Mouse (Mus musculus): ENCODE results near the gene Olfr370. TPM values are rescaled to one million over a fixed set of nuclear protein-coding genes. Genes with fewer than 3 reads are reported as not detected.
"Not testable (repeated sequence)": the region's sequence is repeated elsewhere in the genome, so short reads cannot be mapped to it uniquely, and the experiment has no call there.

The Olfr370 gene
- polyA plus RNA-seq (2014; fragmentation: Nextera tagmentation; extraction: Ambion mirVana): not detected in 2 replicates

- 72% methylated on average over 3 of the region's 3 CpGs for WGBS
- Histone ChIP-seq H3K4me3 (ENCODE audit: low read depth, low read length) (no peak within 1 kb of the TSS), H3K27me3 (ENCODE audit: control insufficient read depth, insufficient read depth, low read length) (no peaks in the 10 kb centered on the region), H3K9ac (ENCODE audit: low read length) (no peak within 1 kb of the TSS), H3K27ac (ENCODE audit: low read depth, low read length) (no peak within 1 kb of the TSS), H3K4me2 (ENCODE audit: low read depth) (no peak within 1 kb of the TSS), H3K9me3 (ENCODE audit: control insufficient read depth, low read length) (no peaks in the 10 kb centered on the region), H3K36me3 (ENCODE audit: control insufficient read depth, insufficient read depth, low read length) (no peaks in the 10 kb centered on the region), H3K4me1 (ENCODE audit: control insufficient read depth, insufficient read depth, low read length) (no peaks in the 10 kb centered on the region)
- no peak for ATAC-seq (ENCODE audit: insufficient read depth, low FRiP score, low TSS enrichment)
- DNase-seq (ENCODE audit: low spot score): no peak
Observed at GRCm38 (mm10) chr8:83535736-83536135, at the start of gene Olfr370. Gene Olfr370 (plus strand): TSS chr8:83535780.

DNA sequence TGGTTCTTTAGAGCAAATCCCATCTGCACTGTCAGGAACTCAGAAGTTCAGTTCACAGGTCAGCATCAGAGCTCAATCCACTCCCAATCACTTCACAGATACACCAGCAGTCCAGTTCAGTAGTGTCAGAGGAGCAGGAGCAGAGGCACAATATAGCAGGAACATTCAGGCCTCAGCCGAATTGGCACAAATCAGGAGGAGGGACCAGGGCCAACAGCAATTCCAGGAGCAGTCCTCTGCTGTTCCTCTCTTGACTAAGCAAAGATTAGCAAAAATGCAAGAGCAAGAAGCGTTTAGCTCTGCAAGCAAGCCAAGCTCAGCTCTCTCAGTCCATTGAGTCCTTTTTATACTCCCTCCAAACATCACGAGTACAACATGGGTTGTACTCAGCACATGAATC lies 23.9 kb upstream of the Olfr370 start:
- Histone ChIP-seq H3K4me3 (ENCODE audit: low read depth, low read length) (no peak overlapping the region), H3K9ac (ENCODE audit: low read length) (no peak overlapping the region), H3K27me3 (ENCODE audit: control insufficient read depth, insufficient read depth, low read length) (no peaks in the 10 kb centered on the region), H3K4me2 (ENCODE audit: low read depth) (no peak overlapping the region), H3K4me1 (ENCODE audit: control insufficient read depth, insufficient read depth, low read length) (no peaks in the 10 kb centered on the region), H3K36me3 (ENCODE audit: control insufficient read depth, insufficient read depth, low read length) (no peaks in the 10 kb centered on the region), H3K27ac (ENCODE audit: low read depth, low read length) (no peak overlapping the region), H3K9me3 (ENCODE audit: control insufficient read depth, low read length) (no peaks in the 10 kb centered on the region)
- DNase-seq (ENCODE audit: low spot score) (no peak), ATAC-seq (ENCODE audit: insufficient read depth, low FRiP score, low TSS enrichment) (no peak)
- WGBS: 87% methylated on average over 3 of the region's 3 CpGs

- no peaks in the 10 kb centered on the region for H3K27me3 ChIP-seq (ENCODE audit: control insufficient read depth, insufficient read depth, low read length)
- no peak overlapping the region for H3K9ac ChIP-seq (ENCODE audit: low read length)
- no peaks in the 10 kb centered on the region for H3K36me3 ChIP-seq (ENCODE audit: control insufficient read depth, insufficient read depth, low read length)
- 79% methylated on average over 3 of the region's 3 CpGs for WGBS
- DNase-seq (ENCODE audit: low spot score) (no peak), ATAC-seq (ENCODE audit: insufficient read depth, low FRiP score, low TSS enrichment) (no peak)
- H3K4me3 ChIP-seq (ENCODE audit: low read depth, low read length): no peak overlapping the region
- no peak overlapping the region for H3K27ac ChIP-seq (ENCODE audit: low read depth, low read length)
- H3K4me2 ChIP-seq (ENCODE audit: low read depth): no peak overlapping the region
- no peaks in the 10 kb centered on the region for H3K4me1 ChIP-seq (ENCODE audit: control insufficient read depth, insufficient read depth, low read length)
- H3K9me3 ChIP-seq (ENCODE audit: control insufficient read depth, low read length): no peaks in the 10 kb centered on the region
Observed at GRCm38 (mm10) chr8:83520432-83520831, 15.1 kb upstream of the Olfr370 start.

DNA sequence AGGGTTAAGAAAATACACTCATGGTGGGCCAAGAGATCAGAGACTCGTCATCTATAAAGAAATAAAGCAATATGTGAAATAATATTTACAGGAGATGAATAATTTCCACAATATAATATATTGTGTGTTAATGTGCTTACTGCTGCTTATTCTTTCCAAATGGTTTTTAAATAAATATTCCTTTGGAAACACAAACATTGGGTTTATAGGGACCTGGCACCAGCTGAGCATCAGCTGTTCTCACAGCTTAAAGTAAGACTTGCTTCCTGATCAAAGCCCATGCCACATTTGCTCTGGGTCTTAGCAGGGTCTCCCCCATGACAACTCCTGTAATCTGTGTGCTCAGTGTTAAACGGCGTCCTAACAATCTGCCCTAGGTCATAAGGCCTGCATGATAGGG lies 14.7 kb upstream of the Olfr370 start:
- not testable (repeated sequence) for H3K27ac ChIP-seq (ENCODE audit: low read depth, low read length); H3K4me3 ChIP-seq (ENCODE audit: low read depth, low read length); H3K9ac ChIP-seq (ENCODE audit: low read length); H3K4me2 ChIP-seq (ENCODE audit: low read depth); ATAC-seq (ENCODE audit: insufficient read depth, low FRiP score, low TSS enrichment); H3K27me3 ChIP-seq (ENCODE audit: control insufficient read depth, insufficient read depth, low read length); DNase-seq (ENCODE audit: low spot score); H3K9me3 ChIP-seq (ENCODE audit: control insufficient read depth, low read length); H3K36me3 ChIP-seq (ENCODE audit: control insufficient read depth, insufficient read depth, low read length); H3K4me1 ChIP-seq (ENCODE audit: control insufficient read depth, insufficient read depth, low read length)
- WGBS: 85% methylated on average over 3 of the region's 3 CpGs

GRCm38 (mm10) chr8:83521310-83521709 lies 14.3 kb upstream of the Olfr370 start:
- no peak for ATAC-seq (ENCODE audit: insufficient read depth, low FRiP score, low TSS enrichment)
- 44% methylated on average over 1 of the region's 1 CpGs for WGBS
- no peak for DNase-seq (ENCODE audit: low spot score)
- H3K9me3 ChIP-seq (ENCODE audit: control insufficient read depth, low read length): no peaks in the 10 kb centered on the region
- no peak overlapping the region for H3K27ac ChIP-seq (ENCODE audit: low read depth, low read length)
- no peaks in the 10 kb centered on the region for H3K4me1 ChIP-seq (ENCODE audit: control insufficient read depth, insufficient read depth, low read length)
- no peak overlapping the region for H3K4me3 ChIP-seq (ENCODE audit: low read depth, low read length)
- no peaks in the 10 kb centered on the region for H3K36me3 ChIP-seq (ENCODE audit: control insufficient read depth, insufficient read depth, low read length)
- H3K4me2 ChIP-seq (ENCODE audit: low read depth): no peak overlapping the region
- no peaks in the 10 kb centered on the region for H3K27me3 ChIP-seq (ENCODE audit: control insufficient read depth, insufficient read depth, low read length)
- no peak overlapping the region for H3K9ac ChIP-seq (ENCODE audit: low read length)

DNA sequence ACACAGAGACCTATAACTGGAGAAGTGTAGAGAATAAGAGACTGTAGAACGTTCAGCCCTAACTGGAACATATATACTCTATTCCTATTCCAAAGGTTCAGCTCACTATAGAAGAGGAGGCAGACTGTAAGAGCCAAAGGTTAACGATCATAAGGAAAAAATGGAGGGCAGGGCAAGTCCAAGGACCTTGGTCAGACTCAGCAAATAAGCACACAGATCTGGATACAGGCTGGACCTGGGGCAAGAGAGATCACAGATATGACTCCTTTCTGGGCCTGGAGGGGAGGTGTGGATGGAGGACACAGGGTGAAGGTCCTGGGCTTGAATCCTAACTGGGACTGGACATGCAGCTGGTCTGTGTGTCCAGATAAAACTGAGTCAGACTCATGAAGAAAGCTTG lies 778 bp upstream of the Olfr370 start:
- Histone ChIP-seq H3K27ac (ENCODE audit: low read depth, low read length) (no peak overlapping the region), H3K4me3 (ENCODE audit: low read depth, low read length) (no peak overlapping the region), H3K9ac (ENCODE audit: low read length) (no peak overlapping the region), H3K4me2 (ENCODE audit: low read depth) (no peak overlapping the region), H3K27me3 (ENCODE audit: control insufficient read depth, insufficient read depth, low read length) (no peaks in the 10 kb centered on the region), H3K4me1 (ENCODE audit: control insufficient read depth, insufficient read depth, low read length) (no peaks in the 10 kb centered on the region), H3K9me3 (ENCODE audit: control insufficient read depth, low read length) (no peaks in the 10 kb centered on the region), H3K36me3 (ENCODE audit: control insufficient read depth, insufficient read depth, low read length) (no peaks in the 10 kb centered on the region)
- DNase-seq (ENCODE audit: low spot score) (no peak), ATAC-seq (ENCODE audit: insufficient read depth, low FRiP score, low TSS enrichment) (no peak)
- 81% methylated on average over 2 of the region's 2 CpGs for WGBS

DNA sequence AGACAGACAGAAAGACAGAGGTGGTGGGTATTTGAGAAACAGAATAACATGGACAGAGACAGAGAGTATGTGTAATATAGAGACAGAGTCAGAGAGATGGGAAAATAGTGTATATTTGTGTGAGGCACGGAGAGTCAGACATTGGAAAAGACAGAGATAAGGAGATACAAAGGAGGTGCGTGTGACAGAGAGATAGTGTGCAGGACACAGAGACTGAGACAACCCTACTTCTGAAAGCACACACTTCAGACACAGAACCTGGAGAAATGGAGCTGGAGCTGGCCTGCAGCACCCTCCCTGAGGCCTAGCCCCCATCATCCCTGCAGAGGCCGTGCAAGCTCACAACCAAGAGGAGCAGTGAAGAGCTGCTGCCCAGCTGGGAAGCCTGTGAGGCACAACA lies 27.1 kb downstream of the Olfr370 start:
- no peaks in the 10 kb centered on the region for H3K36me3 ChIP-seq (ENCODE audit: control insufficient read depth, insufficient read depth, low read length)
- H3K4me2 ChIP-seq (ENCODE audit: low read depth): no peak overlapping the region
- DNase-seq (ENCODE audit: low spot score) (no peak), ATAC-seq (ENCODE audit: insufficient read depth, low FRiP score, low TSS enrichment) (no peak)
- H3K27ac ChIP-seq (ENCODE audit: low read depth, low read length): no peak overlapping the region
- H3K9me3 ChIP-seq (ENCODE audit: control insufficient read depth, low read length): no peaks in the 10 kb centered on the region
- H3K4me1 ChIP-seq (ENCODE audit: control insufficient read depth, insufficient read depth, low read length): peaks cover 6% of the 10 kb centered on the region
- no peak overlapping the region for H3K4me3 ChIP-seq (ENCODE audit: low read depth, low read length)
- no peak overlapping the region for H3K9ac ChIP-seq (ENCODE audit: low read length)
- 81% methylated on average over 3 of the region's 3 CpGs for WGBS
- H3K27me3 ChIP-seq (ENCODE audit: control insufficient read depth, insufficient read depth, low read length): no peaks in the 10 kb centered on the region

GRCm38 (mm10) chr8:83563246-83563645 lies 27.7 kb downstream of the Olfr370 start:
- Histone ChIP-seq H3K9ac (ENCODE audit: low read length) (no peak overlapping the region), H3K4me1 (ENCODE audit: control insufficient read depth, insufficient read depth, low read length) (peaks cover 9% of the 10 kb centered on the region), H3K9me3 (ENCODE audit: control insufficient read depth, low read length) (no peaks in the 10 kb centered on the region), H3K4me2 (ENCODE audit: low read depth) (no peak overlapping the region), H3K36me3 (ENCODE audit: control insufficient read depth, insufficient read depth, low read length) (no peaks in the 10 kb centered on the region), H3K27ac (ENCODE audit: low read depth, low read length) (no peak overlapping the region), H3K27me3 (ENCODE audit: control insufficient read depth, insufficient read depth, low read length) (no peaks in the 10 kb centered on the region), H3K4me3 (ENCODE audit: low read depth, low read length) (no peak overlapping the region)
- WGBS: 78% methylated on average over 4 of the region's 4 CpGs
- DNase-seq (ENCODE audit: low spot score) (no peak), ATAC-seq (ENCODE audit: insufficient read depth, low FRiP score, low TSS enrichment) (no peak)

- Histone ChIP-seq H3K27ac (ENCODE audit: low read depth, low read length) (no peak overlapping the region), H3K9ac (ENCODE audit: low read length) (no peak overlapping the region), H3K4me1 (ENCODE audit: control insufficient read depth, insufficient read depth, low read length) (peaks cover 9% of the 10 kb centered on the region), H3K4me2 (ENCODE audit: low read depth) (no peak overlapping the region), H3K4me3 (ENCODE audit: low read depth, low read length) (no peak overlapping the region), H3K27me3 (ENCODE audit: control insufficient read depth, insufficient read depth, low read length) (no peaks in the 10 kb centered on the region), H3K36me3 (ENCODE audit: control insufficient read depth, insufficient read depth, low read length) (peaks cover 7% of the 10 kb centered on the region), H3K9me3 (ENCODE audit: control insufficient read depth, low read length) (no peaks in the 10 kb centered on the region)
- 74% methylated on average over 9 of the region's 9 CpGs for WGBS
- ATAC-seq (ENCODE audit: insufficient read depth, low FRiP score, low TSS enrichment): peak; percentile 20; the same call in 1 of the 2 replicates
- peak; percentile 49 for DNase-seq (ENCODE audit: low spot score)
Observed at GRCm38 (mm10) chr8:83565731-83566375, 30.3 kb downstream of the Olfr370 start.
